Mouse (Mus musculus) CD8-positive naive resting alpha-beta T cell, adult 2 months (primary cell): ENCODE results near the gene Ces1f.
"Not testable (repeated sequence)": the region's sequence is repeated elsewhere in the genome, so short reads cannot be mapped to it uniquely, and the experiment has no call there.

Experiments used
- DNase-seq, 2 experiments: peaks; one replicate each; pipeline ENCODE4 v3.0.0; 2022; ENCODE audit warnings: low read depth in 2 of 2, low spot score in 2 of 2

Gene Ces1f

GRCm38 (mm10) chr8:93279556-93279955, at the start of gene Ces1f:
TSS of gene Ces1f (minus strand) at chr8:93279747.
- no peak for DNase-seq

- no peak for DNase-seq
These were observed 45.6 kb upstream of the Ces1f start for GRCm38 (mm10) chr8:93325123-93325522.

DNA sequence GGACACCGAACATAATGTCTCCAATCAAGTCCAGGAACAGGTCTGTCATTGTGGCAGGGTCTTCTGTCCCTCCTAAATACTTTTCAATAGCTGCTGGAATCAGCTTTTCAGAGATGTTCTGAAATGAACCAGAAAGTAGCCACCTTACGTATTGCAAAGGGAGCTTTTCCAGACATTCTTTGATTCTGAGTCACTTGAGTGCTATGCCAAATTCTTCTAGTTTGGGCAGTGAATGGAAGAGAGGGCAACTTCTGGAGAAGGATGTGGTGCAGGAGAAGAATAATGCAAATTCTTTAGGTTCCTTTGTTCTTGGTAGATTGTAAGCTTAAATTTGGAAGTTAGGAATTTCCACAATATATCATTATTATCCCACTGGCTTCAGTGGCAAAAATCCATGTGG, 37.5 kb upstream of the Ces1f start:
- no peak for DNase-seq

- no peak for DNase-seq
These were observed 36.0 kb upstream of the Ces1f start for GRCm38 (mm10) chr8:93315557-93315956.

DNA sequence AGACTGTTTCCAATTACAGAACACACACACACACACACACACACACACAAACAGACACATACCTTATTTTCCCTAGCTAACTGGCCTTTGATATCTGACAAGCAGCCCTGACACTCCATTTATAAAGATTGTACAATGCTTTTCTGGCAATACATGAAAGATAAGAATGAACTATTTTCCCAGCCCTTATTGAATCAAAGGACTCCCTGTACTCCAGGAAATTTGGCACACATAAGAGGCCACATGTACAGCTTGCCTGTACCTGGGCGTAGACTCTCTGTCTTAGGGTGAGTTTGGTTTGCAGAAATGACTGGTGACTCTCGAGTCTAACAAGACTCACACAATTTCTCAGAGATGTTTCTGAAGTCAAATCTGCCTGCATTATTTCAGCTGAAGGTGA, 4.3 kb upstream of the Ces1f start:
- DNase-seq = no peak

- no peak for DNase-seq
These were observed 2.8 kb upstream of the Ces1f start for GRCm38 (mm10) chr8:93282349-93282748.

GRCm38 (mm10) chr8:93278176-93278805, 1.3 kb downstream of the Ces1f start:
- no peak for DNase-seq

- DNase-seq = no peak
These were observed 4.9 kb downstream of the Ces1f start for GRCm38 (mm10) chr8:93274609-93275008.

GRCm38 (mm10) chr8:93273321-93273720, 6.2 kb downstream of the Ces1f start:
- DNase-seq = no peak

- DNase-seq = no peak
These were observed 6.9 kb downstream of the Ces1f start for GRCm38 (mm10) chr8:93272686-93273085.

GRCm38 (mm10) chr8:93261436-93261835, 18.1 kb downstream of the Ces1f start:
- DNase-seq = no peak

DNA sequence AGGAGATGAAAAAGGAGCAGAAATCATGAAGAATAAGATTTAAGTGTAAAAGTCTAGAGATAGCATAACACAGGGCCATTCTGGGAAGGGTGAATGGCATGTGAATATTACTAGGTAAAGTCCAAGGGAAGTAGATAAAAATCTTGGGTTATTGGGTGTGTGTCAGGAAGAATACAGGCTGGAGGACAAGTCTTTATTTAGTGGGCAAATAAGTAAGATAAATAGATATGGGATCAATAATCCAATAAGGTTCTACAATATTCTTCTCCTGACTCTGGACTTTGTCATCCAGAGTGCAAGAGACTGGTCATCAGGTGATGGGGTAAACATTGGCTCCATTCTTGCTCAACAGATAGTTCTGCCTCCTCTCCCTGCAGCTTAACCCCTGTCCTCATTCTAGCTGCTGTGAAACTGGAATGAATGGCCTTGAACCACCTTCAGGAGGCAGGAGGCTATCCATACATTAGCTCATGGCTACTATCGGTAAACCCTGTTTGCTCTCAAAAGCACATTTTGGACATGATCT, 27.1 kb downstream of the Ces1f start:
- DNase-seq = no peak

DNA sequence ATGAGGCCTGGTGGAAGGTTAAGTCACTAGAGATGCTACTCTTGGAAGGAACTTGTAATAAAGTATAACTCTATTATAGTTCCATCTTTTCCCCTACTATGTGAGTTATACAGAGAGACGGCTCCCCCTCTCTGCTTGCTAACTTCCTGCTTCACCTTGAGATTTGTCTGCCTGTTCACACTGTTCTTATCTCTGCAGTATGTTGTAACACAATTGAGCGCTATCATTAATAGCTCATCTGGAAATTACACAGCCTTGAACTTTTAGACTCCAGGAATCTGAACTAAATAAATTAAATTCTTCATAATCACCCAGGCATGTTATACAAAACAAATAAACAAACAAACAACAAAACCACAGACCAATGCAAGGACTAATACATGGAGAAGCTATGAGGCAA, 33.5 kb downstream of the Ces1f start:
- DNase-seq = no peak

GRCm38 (mm10) chr8:93239884-93240283, 39.7 kb downstream of the Ces1f start:
- DNase-seq = no peak

DNA sequence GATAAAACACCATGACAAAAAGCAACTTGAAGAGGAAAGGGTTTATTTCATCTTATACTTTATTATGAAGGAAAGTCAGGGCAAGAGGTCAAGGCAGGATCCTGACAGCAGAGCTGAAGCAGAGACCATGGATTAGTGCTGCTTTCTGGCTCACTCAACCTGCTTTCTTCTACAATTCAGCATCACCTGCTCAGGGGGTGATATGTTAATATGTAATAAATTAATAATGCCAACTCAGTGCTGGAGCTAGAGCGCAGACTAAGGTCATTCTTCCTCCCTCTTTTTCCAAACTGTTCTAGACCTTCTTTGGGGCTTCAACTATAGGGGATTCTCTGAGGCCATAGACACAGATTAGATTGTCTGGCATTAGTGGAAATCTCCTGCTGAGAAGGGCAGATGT, 43.9 kb downstream of the Ces1f start:
- no peak for DNase-seq

DNA sequence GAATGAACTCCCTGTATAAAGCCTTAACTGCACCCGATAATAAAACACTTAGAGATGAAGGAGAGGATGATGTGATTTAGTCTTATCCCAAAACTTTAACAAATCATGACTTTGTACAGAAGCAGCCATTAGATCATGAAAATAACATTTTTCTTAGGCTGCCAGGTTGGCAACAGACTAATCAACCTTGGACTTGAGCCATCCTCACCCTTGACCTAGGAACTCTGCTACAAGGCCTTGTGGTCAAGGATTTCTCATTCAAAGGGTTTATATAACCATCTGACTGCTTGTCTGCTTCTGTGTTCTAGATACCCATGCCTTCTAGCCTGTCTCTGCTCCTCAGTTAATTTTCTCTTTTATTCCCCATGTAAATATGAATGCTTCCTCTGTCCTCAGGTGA, 44.8 kb downstream of the Ces1f start:
- DNase-seq = no peak

GRCm38 (mm10) chr8:93234068-93234467, 45.5 kb downstream of the Ces1f start:
- DNase-seq = no peak

- DNase-seq = no peak
These were observed 50.1 kb downstream of the Ces1f start, which contains the start of gene Ces1e for GRCm38 (mm10) chr8:93229446-93229845. TSS of gene Ces1e (minus strand) at chr8:93229619.

GRCm38 (mm10) chr8:93228673-93229370, 50.7 kb downstream of the Ces1f start:
- DNase-seq = no peak

- DNase-seq = not testable (repeated sequence)
These were observed 53.1 kb downstream of the Ces1f start for GRCm38 (mm10) chr8:93226471-93226870.

GRCm38 (mm10) chr8:93221896-93222295, 57.7 kb downstream of the Ces1f start:
- DNase-seq = no peak

DNA sequence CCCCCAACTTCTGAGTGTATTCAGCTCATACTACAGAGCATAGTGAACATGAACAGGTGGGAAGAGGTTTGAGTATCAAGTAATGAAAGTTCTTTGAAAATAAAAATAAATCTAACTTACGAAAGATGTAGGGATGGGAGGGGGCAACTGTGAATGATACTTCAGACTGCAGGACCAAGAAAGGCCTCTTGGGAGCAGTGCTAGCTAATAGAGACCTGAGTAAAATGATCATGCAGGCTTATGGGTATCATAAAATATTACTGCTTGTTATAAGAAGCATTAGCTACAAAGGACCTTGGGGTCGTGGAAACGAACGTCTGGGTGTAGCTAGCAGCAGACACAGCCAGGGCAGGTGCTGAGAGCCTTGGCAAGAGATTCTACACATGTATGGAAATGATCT, 61.7 kb downstream of the Ces1f start:
- no peak for DNase-seq

DNA sequence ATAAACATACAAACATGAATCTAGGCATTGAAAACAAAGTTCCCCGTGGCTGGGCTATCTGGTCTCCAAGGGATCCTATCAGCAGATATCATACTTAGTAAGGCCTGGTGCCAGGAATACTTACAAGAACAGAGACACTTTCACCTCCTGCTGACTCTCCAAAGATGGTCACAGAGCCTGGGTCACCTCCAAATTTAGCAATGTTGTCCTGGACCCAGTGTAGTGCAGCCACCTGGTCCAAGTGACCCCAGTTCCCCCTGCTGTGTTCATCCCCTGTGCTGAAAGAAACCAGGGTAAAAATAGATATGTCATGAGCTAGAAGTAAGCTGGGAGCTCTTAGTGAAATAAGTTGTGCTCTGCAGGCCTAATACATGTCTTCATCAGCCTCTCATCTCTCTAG, 62.2 kb downstream of the Ces1f start:
- no peak for DNase-seq
